18 mouse cellular contexts compared by ENCODE assay signal in genomic region chr4:59333424-59333895, GRCm38 (mm10).
DNase-seq lines count a peak whose midpoint lies in the region; ATAC-seq and TF ChIP-seq lines count a peak whose summit lies in the region.
"Had no signal": no experiment of that assay in that cellular context is flagged by ENCODE, and none has a peak within 500 bp of the region (broad histone marks: within the 10 kb centered on the region; RNA-seq: fewer than 3 reads in every experiment).

No protein-coding gene starts in this region.

- ATAC-seq in heart, embryonic 12.5 days (ENCODE audit: insufficient number of reproducible peaks, low FRiP score), result no peak
- ATAC-seq in kidney, embryonic 14.5 days (ENCODE audit: low FRiP score, low TSS enrichment), result no peak
- ATAC-seq: forebrain, embryonic 15.5 days had no signal

- H3K4me1 ChIP-seq in heart, embryonic 12.5 days (replicated peaks), result peaks cover 51% of the 10 kb centered on the region
- peaks cover 65% of the 10 kb centered on the region for H3K4me1 ChIP-seq in thymus, adult 2 months (replicated peaks; ENCODE audit: control insufficient read depth, insufficient read depth, low read length)
- peaks cover 23% of the 10 kb centered on the region for H3K4me1 ChIP-seq in kidney, embryonic 14.5 days (ENCODE audit: control insufficient read depth, insufficient read depth, low read length)
- H3K4me1 ChIP-seq: hindbrain, embryonic 10.5 days had no signal

- H3K4me2 ChIP-seq in heart, embryonic 12.5 days, result no peak overlapping the region
- no peak overlapping the region for H3K4me2 ChIP-seq in kidney, embryonic 14.5 days (replicated peaks; ENCODE audit: low read depth, low read length)
- H3K4me2 ChIP-seq: embryonic facial prominence, embryonic 12.5 days; forebrain, embryonic 15.5 days; heart, embryonic 11.5 days; hindbrain, embryonic 14.5 days had no signal

- H3K9me3 ChIP-seq in heart, embryonic 12.5 days (replicated peaks), result no peaks in the 10 kb centered on the region
- H3K9me3 ChIP-seq in kidney, embryonic 14.5 days (ENCODE audit: control insufficient read depth, low read length), result no peaks in the 10 kb centered on the region
- H3K9me3 ChIP-seq: embryonic facial prominence, embryonic 12.5 days; forebrain, embryonic 15.5 days; hindbrain, embryonic 10.5 days had no signal

- H3K27me3 ChIP-seq in heart, embryonic 12.5 days (replicated peaks), result no peaks in the 10 kb centered on the region
- H3K27me3 ChIP-seq in thymus, adult 2 months (ENCODE audit: control insufficient read depth, insufficient read depth, low read length), result no peaks in the 10 kb centered on the region
- no peaks in the 10 kb centered on the region for H3K27me3 ChIP-seq in kidney, embryonic 14.5 days (ENCODE audit: control insufficient read depth, insufficient read depth, low read length)
- H3K27me3 ChIP-seq: embryonic facial prominence, embryonic 12.5 days; forebrain, embryonic 15.5 days had no signal

- 89% methylated on average over 14 of the region's 14 CpGs for WGBS in heart, embryonic 12.5 days
- WGBS in thymus, adult 2 months, result 88% methylated on average over 14 of the region's 14 CpGs
- 94% methylated on average over 14 of the region's 14 CpGs for WGBS in kidney, embryonic 14.5 days

- no peak for TF ChIP-seq POLR2A in thymus, adult 2 months (IDR thresholded peaks at IDR 0.05; ENCODE audit: control insufficient read depth, extremely low read depth, insufficient read depth, low read length, poor library complexity)

- peaks cover 8% of the 10 kb centered on the region; the same call in 1 of the 2 replicates for H3K36me3 ChIP-seq in heart, embryonic 12.5 days
- H3K36me3 ChIP-seq in thymus, adult 2 months (ENCODE audit: control insufficient read depth, insufficient read depth, low read length), result no peaks in the 10 kb centered on the region
- H3K36me3 ChIP-seq in kidney, embryonic 14.5 days (ENCODE audit: control insufficient read depth, insufficient read depth, low read length), result no peaks in the 10 kb centered on the region
- H3K36me3 ChIP-seq: embryonic facial prominence, embryonic 12.5 days; forebrain, embryonic 15.5 days; hindbrain, embryonic 10.5 days had no signal

- DNase-seq in heart, adult 11 months, result peak; percentile 82
- DNase-seq in thymus, adult 2 months, result no peak
- DNase-seq in thymus, postnatal 25 days, result no peak
- peak; percentile 50 for DNase-seq in CD4-positive helper T cell, adult 2 months (ENCODE audit: low read depth, low spot score)
- no peak for DNase-seq in frontal cortex, postnatal 25 days (ENCODE audit: low spot score in 2 of 2)
- DNase-seq: adrenal gland, postnatal 14 days; cerebellum, adult 11-12 months; cerebellum, adult 9-10 months; cerebellum, postnatal 25 days; gastrocnemius, postnatal 10 days had no signal

- no peak overlapping the region for H3K9ac ChIP-seq in heart, embryonic 12.5 days
- no peak overlapping the region for H3K9ac ChIP-seq in kidney, embryonic 14.5 days (ENCODE audit: low read depth, low read length)
- H3K9ac ChIP-seq: embryonic facial prominence, embryonic 12.5 days; forebrain, embryonic 15.5 days; hindbrain, embryonic 14.5 days had no signal

- H3K27ac ChIP-seq in heart, embryonic 12.5 days (ENCODE audit: poor library complexity, severe bottlenecking), result no peak overlapping the region
- peak overlapping the region; percentile 74 for H3K27ac ChIP-seq in thymus, adult 2 months (ENCODE audit: control insufficient read depth, insufficient read depth, low read length)
- no peak overlapping the region for H3K27ac ChIP-seq in kidney, embryonic 14.5 days (ENCODE audit: low read depth, low read length)
- H3K27ac ChIP-seq: embryonic facial prominence, embryonic 12.5 days; forebrain, embryonic 15.5 days; heart, adult 2 months; hindbrain, embryonic 10.5 days; hindbrain, embryonic 14.5 days had no signal

- no peak overlapping the region for H3K4me3 ChIP-seq in heart, embryonic 12.5 days
- H3K4me3 ChIP-seq in thymus, adult 2 months (ENCODE audit: control insufficient read depth, insufficient read depth, low read length), result no peak overlapping the region
- H3K4me3 ChIP-seq in kidney, embryonic 14.5 days (ENCODE audit: low read length), result no peak overlapping the region
- H3K4me3 ChIP-seq: embryonic facial prominence, embryonic 12.5 days; forebrain, embryonic 15.5 days; heart, adult 2 months; hindbrain, embryonic 10.5 days had no signal

- TF ChIP-seq CTCF in thymus, adult 2 months (IDR thresholded peaks at IDR 0.05; ENCODE audit: borderline replicate concordance, control insufficient read depth, extremely low read depth, insufficient read depth, low read length, poor library complexity), result no peak

Comparison
In these comparisons a context has a peak if more than half of its experiments do, and no peak if none do; other contexts are left out.
1. DNase-seq: peak in heart, adult 11 months (single experiment) and CD4-positive helper T cell, adult 2 months (single experiment); none in thymus, adult 2 months (single experiment), thymus, postnatal 25 days (single experiment) and frontal cortex, postnatal 25 days (0 of 2).